Mouse (Mus musculus): ENCODE measurements at regions not wholly inside any gene's neighbourhood (a gene's known extent, or its start where the extent isn't known, plus 50 kb on each side); places are given as distances from the start of the nearest gene placed in this dataset.

DNA sequence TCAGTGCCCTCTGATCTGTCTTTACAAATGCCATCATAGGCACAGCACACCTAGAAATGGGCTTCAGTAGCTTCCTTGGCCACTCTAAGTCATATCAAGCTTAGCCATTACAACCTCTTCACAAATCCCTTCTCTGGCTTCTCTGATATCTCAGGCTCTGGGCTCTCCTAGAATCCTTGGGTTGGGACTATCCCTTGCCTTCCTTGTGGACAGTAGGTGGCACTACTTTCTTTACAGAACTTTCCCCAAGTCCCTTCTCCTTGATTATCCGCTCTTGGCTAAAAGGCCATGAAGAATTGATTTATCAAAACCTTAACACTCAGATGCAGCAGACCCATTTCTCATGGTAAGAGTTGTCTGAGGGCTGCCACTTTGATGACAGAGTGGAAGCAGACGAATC is 96.8 kb upstream of the Vstm2b start:
- Histone ChIP-seq H3K4me1 (replicated peaks; ENCODE audit: control insufficient read depth, insufficient read depth, low read length) (no peaks in the 10 kb centered on the region), H3K4me2 (replicated peaks) (no peak overlapping the region), H3K36me3 (replicated peaks; ENCODE audit: control insufficient read depth, insufficient read depth) (no peaks in the 10 kb centered on the region), H3K27me3 (ENCODE audit: control insufficient read depth, insufficient read depth, low read length) (no peaks in the 10 kb centered on the region), H3K27ac (no peak overlapping the region), H3K9ac (no peak overlapping the region), H3K4me3 (replicated peaks; ENCODE audit: low read length) (no peak overlapping the region), H3K9me3 (ENCODE audit: control insufficient read depth, low read length) (no peaks in the 10 kb centered on the region)
- DNase-seq (ENCODE audit: low spot score) (no peak), ATAC-seq (ENCODE audit: low FRiP score) (no peak)
- 52% methylated on average over 2 of the region's 2 CpGs for WGBS

- no peaks in the 10 kb centered on the region for H3K9me3 ChIP-seq (ENCODE audit: control insufficient read depth, low read length)
- 58% methylated on average over 2 of the region's 2 CpGs for WGBS
- no peak overlapping the region for H3K27ac ChIP-seq
- no peak overlapping the region for H3K4me2 ChIP-seq (replicated peaks)
- no peaks in the 10 kb centered on the region for H3K4me1 ChIP-seq (replicated peaks; ENCODE audit: control insufficient read depth, insufficient read depth, low read length)
- ATAC-seq (ENCODE audit: low FRiP score), result no peak
- H3K9ac ChIP-seq, result no peak overlapping the region
- no peak overlapping the region for H3K4me3 ChIP-seq (replicated peaks; ENCODE audit: low read length)
- no peak for DNase-seq (ENCODE audit: low spot score)
- H3K36me3 ChIP-seq (replicated peaks; ENCODE audit: control insufficient read depth, insufficient read depth), result no peaks in the 10 kb centered on the region
- H3K27me3 ChIP-seq (ENCODE audit: control insufficient read depth, insufficient read depth, low read length), result no peaks in the 10 kb centered on the region
Observed at GRCm38 (mm10) chr7:40805211-40805610, 92.9 kb upstream of the Vstm2b start.

DNA sequence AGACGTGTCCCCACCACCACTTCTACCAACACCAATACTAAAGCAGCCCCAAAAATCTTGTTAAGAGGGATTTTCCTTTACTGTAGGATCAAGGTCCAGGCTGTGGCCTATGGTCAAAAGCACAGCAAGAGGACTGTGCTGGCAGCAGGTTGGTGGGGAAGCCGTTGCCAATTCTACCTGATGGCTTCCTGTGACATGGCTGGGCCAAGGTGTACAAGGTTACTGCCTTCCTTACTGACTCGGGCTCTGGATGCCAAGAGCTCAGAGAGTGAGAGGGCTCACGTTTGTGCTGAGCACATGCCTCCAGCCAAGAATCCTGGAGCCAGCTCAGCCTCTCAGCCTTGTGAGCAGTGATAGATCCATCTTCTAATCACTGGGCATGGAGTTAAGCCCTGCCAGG is 92.3 kb upstream of the Vstm2b start:
- Histone ChIP-seq H3K9me3 (ENCODE audit: control insufficient read depth, low read length) (no peaks in the 10 kb centered on the region), H3K27ac (no peak overlapping the region), H3K4me3 (replicated peaks; ENCODE audit: low read length) (no peak overlapping the region), H3K9ac (no peak overlapping the region), H3K27me3 (ENCODE audit: control insufficient read depth, insufficient read depth, low read length) (no peaks in the 10 kb centered on the region), H3K4me2 (replicated peaks) (no peak overlapping the region), H3K36me3 (replicated peaks; ENCODE audit: control insufficient read depth, insufficient read depth) (no peaks in the 10 kb centered on the region), H3K4me1 (replicated peaks; ENCODE audit: control insufficient read depth, insufficient read depth, low read length) (no peaks in the 10 kb centered on the region)
- 86% methylated on average over 4 of the region's 4 CpGs for WGBS
- DNase-seq (ENCODE audit: low spot score) (no peak), ATAC-seq (ENCODE audit: low FRiP score) (no peak)

DNA sequence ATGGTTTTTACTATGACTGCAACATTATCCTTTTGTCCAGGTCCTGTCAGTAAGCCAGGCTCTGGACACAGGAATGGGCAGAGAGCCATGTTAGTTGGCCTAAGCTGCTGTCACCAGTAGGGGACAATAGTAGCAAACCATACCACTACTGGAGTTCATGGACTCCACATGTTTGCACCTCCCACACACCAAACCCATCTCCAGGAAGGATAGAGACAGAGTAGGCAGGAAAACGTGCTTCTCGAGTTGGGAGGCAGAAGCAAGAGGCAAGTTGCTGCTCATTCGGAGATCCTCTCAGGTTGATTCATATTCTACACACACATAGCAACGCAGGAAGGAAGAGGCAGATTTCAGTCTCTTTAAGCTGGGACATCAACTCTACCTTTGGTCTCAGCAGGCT is 85.2 kb upstream of the Vstm2b start:
- no peaks in the 10 kb centered on the region for H3K4me1 ChIP-seq (replicated peaks; ENCODE audit: control insufficient read depth, insufficient read depth, low read length)
- H3K27me3 ChIP-seq (ENCODE audit: control insufficient read depth, insufficient read depth, low read length), result no peaks in the 10 kb centered on the region
- H3K27ac ChIP-seq, result no peak overlapping the region
- WGBS, result 87% methylated on average over 4 of the region's 4 CpGs
- no peak overlapping the region for H3K4me2 ChIP-seq (replicated peaks)
- ATAC-seq (ENCODE audit: low FRiP score), result no peak
- DNase-seq (ENCODE audit: low spot score), result no peak
- no peak overlapping the region for H3K4me3 ChIP-seq (replicated peaks; ENCODE audit: low read length)
- H3K9me3 ChIP-seq (ENCODE audit: control insufficient read depth, low read length), result no peaks in the 10 kb centered on the region
- H3K36me3 ChIP-seq (replicated peaks; ENCODE audit: control insufficient read depth, insufficient read depth), result no peaks in the 10 kb centered on the region
- H3K9ac ChIP-seq, result no peak overlapping the region

GRCm38 (mm10) chr7:40825141-40825742 is 72.9 kb upstream of the Vstm2b start:
- H3K4me2 ChIP-seq (replicated peaks), result no peak overlapping the region
- ATAC-seq (ENCODE audit: low FRiP score), result no peak; the same call in 1 of the 2 replicates
- no peaks in the 10 kb centered on the region for H3K9me3 ChIP-seq (ENCODE audit: control insufficient read depth, low read length)
- H3K27ac ChIP-seq, result no peak overlapping the region
- DNase-seq (ENCODE audit: low spot score), result peak; percentile 32
- H3K36me3 ChIP-seq (replicated peaks; ENCODE audit: control insufficient read depth, insufficient read depth), result no peaks in the 10 kb centered on the region
- no peak overlapping the region for H3K4me3 ChIP-seq (replicated peaks; ENCODE audit: low read length)
- WGBS, result 61% methylated on average over 7 of the region's 7 CpGs
- H3K9ac ChIP-seq, result no peak overlapping the region
- H3K4me1 ChIP-seq (replicated peaks; ENCODE audit: control insufficient read depth, insufficient read depth, low read length), result no peaks in the 10 kb centered on the region
- no peaks in the 10 kb centered on the region for H3K27me3 ChIP-seq (ENCODE audit: control insufficient read depth, insufficient read depth, low read length)

GRCm38 (mm10) chr7:40829526-40829925 is 68.6 kb upstream of the Vstm2b start:
- Histone ChIP-seq H3K27me3 (ENCODE audit: control insufficient read depth, insufficient read depth, low read length) (no peaks in the 10 kb centered on the region), H3K27ac (no peak overlapping the region), H3K4me1 (replicated peaks; ENCODE audit: control insufficient read depth, insufficient read depth, low read length) (no peaks in the 10 kb centered on the region), H3K9ac (no peak overlapping the region), H3K36me3 (replicated peaks; ENCODE audit: control insufficient read depth, insufficient read depth) (no peaks in the 10 kb centered on the region), H3K4me2 (replicated peaks) (no peak overlapping the region), H3K9me3 (ENCODE audit: control insufficient read depth, low read length) (no peaks in the 10 kb centered on the region), H3K4me3 (replicated peaks; ENCODE audit: low read length) (no peak overlapping the region)
- 70% methylated on average over 5 of the region's 5 CpGs for WGBS
- DNase-seq (ENCODE audit: low spot score), result no peak
- no peak for ATAC-seq (ENCODE audit: low FRiP score)

DNA sequence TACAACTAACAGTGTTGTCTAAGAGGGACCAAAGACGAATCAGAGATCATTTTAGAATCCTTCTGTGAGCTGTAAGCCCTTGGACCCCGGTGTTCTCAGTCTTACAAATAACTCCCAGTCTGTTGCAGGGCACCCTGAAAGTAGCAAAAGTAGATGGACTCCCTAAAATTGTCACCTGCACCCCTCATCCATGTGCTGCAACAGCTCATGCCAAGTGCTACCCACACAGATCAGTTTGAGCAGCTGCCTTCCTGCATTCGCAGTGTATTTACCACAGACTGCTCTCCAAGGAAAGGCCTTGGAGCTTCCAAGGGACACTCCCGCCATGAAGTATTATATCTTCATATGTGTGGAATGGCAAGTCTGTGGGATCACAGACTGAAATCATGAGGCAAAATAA is 66.5 kb upstream of the Vstm2b start:
- H3K36me3 ChIP-seq (replicated peaks; ENCODE audit: control insufficient read depth, insufficient read depth), result no peaks in the 10 kb centered on the region
- no peak overlapping the region for H3K9ac ChIP-seq
- no peak for DNase-seq (ENCODE audit: low spot score)
- H3K27ac ChIP-seq, result no peak overlapping the region
- no peaks in the 10 kb centered on the region for H3K4me1 ChIP-seq (replicated peaks; ENCODE audit: control insufficient read depth, insufficient read depth, low read length)
- H3K27me3 ChIP-seq (ENCODE audit: control insufficient read depth, insufficient read depth, low read length), result no peaks in the 10 kb centered on the region
- no peaks in the 10 kb centered on the region for H3K9me3 ChIP-seq (ENCODE audit: control insufficient read depth, low read length)
- H3K4me2 ChIP-seq (replicated peaks), result no peak overlapping the region
- H3K4me3 ChIP-seq (replicated peaks; ENCODE audit: low read length), result no peak overlapping the region
- WGBS, result 90% methylated on average over 4 of the region's 4 CpGs
- no peak for ATAC-seq (ENCODE audit: low FRiP score)

DNA sequence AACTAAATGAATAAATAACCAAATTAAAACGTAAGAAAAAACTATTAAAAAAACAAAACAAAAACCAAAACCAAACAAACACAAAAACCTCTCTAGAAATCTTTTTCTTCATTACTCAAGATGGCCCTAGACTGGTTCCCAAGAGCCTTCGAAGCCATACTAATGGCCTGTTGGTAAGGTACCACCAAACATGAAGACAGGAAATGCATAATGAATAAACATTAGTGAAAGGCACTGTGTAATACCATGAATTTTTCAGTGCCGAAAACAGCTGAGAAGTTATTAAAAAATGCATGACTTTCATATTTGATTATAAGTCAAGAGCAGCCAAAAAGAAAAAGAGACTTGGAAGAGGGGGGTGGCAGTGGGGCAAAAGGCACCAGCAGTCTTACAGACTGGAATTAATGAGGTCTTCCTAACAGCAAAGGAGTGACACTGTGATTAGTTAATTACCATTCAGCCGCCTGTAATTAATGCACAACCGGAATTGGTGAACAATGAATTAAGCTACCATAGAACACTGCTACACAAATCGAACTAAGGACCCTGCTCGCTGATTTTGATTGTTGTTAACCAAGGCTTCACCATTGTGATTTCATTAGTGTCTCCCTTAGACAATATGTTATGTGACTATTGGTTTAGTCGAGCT is 55.7 kb upstream of the Vstm2b start:
- 66% methylated on average over 8 of the region's 8 CpGs for WGBS
- no peak overlapping the region for H3K27ac ChIP-seq
- H3K4me2 ChIP-seq (replicated peaks), result no peak overlapping the region
- DNase-seq (ENCODE audit: low spot score) (no peak), ATAC-seq (ENCODE audit: low FRiP score) (no peak)
- H3K36me3 ChIP-seq (replicated peaks; ENCODE audit: control insufficient read depth, insufficient read depth), result no peaks in the 10 kb centered on the region
- no peaks in the 10 kb centered on the region for H3K4me1 ChIP-seq (replicated peaks; ENCODE audit: control insufficient read depth, insufficient read depth, low read length)
- H3K4me3 ChIP-seq (replicated peaks; ENCODE audit: low read length), result no peak overlapping the region
- no peak overlapping the region for H3K9ac ChIP-seq
- H3K27me3 ChIP-seq (ENCODE audit: control insufficient read depth, insufficient read depth, low read length), result no peaks in the 10 kb centered on the region
- H3K9me3 ChIP-seq (ENCODE audit: control insufficient read depth, low read length), result no peaks in the 10 kb centered on the region

DNA sequence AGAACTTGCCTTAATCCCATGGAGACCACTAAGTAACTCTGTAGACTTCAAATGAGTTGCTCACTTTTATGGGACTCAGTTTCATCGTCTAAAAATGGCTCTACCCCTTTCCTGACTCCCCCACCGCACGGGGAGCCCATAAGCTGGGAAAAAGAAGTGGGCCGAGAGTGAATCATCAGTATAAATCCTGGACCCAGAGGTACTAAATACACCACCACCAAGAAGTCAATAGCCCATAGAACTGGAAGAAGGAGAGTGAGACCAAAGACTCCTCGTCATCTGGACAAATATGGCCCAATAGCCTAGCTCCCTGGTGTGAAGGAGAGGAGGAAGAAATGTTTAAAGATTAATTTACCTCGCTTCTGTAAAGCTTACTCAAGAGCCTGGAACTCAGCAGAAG is 51.6 kb upstream of the Vstm2b start:
- DNase-seq (ENCODE audit: low spot score) (no peak), ATAC-seq (ENCODE audit: low FRiP score) (no peak)
- 83% methylated on average over 6 of the region's 6 CpGs for WGBS
- Histone ChIP-seq H3K9ac (no peak overlapping the region), H3K36me3 (replicated peaks; ENCODE audit: control insufficient read depth, insufficient read depth) (no peaks in the 10 kb centered on the region), H3K4me2 (replicated peaks) (no peak overlapping the region), H3K27me3 (ENCODE audit: control insufficient read depth, insufficient read depth, low read length) (no peaks in the 10 kb centered on the region), H3K4me3 (replicated peaks; ENCODE audit: low read length) (no peak overlapping the region), H3K27ac (no peak overlapping the region), H3K4me1 (replicated peaks; ENCODE audit: control insufficient read depth, insufficient read depth, low read length) (no peaks in the 10 kb centered on the region), H3K9me3 (ENCODE audit: control insufficient read depth, low read length) (no peaks in the 10 kb centered on the region)
